Comparison of ENCODE assay signal across 23 mouse cellular contexts in genomic region chr5:42448644-42449043, GRCm38 (mm10).
"Had no signal": no experiment of that assay in that cellular context is flagged by ENCODE, and none has a peak within 500 bp of the region (broad histone marks: within the 10 kb centered on the region; RNA-seq: fewer than 3 reads in every experiment).

No protein-coding gene starts in this region.

- H3K9me3 ChIP-seq: heart, embryonic 10.5 days; heart, embryonic 12.5 days; hindbrain, embryonic 13.5 days; hindbrain, embryonic 15.5 days; kidney, embryonic 15.5 days; limb, embryonic 13.5 days; limb, embryonic 15.5 days had no signal

- H3K27ac ChIP-seq: heart, embryonic 10.5 days; hindbrain, embryonic 13.5 days; hindbrain, embryonic 15.5 days; hindbrain, postnatal 0 days; kidney, embryonic 15.5 days; kidney, postnatal 0 days; limb, embryonic 13.5 days; limb, embryonic 15.5 days had no signal

- H3K9ac ChIP-seq: heart, embryonic 12.5 days; hindbrain, embryonic 13.5 days; hindbrain, embryonic 15.5 days; kidney, embryonic 15.5 days; limb, embryonic 13.5 days; limb, embryonic 15.5 days had no signal

- DNase-seq: gastrocnemius, postnatal 14 days; gastrocnemius, postnatal 36 days; heart, adult 18-20 months; heart, postnatal 10 days; heart, postnatal 36 days; kidney, adult 11 months; kidney, adult 2 months; kidney, adult 9 months; kidney, postnatal 14 days; kidney, postnatal 36 days; layer of hippocampus, adult 9-11 months; layer of hippocampus, postnatal 36 days; left cerebral cortex, postnatal 4 days had no signal

- H3K36me3 ChIP-seq: heart, embryonic 10.5 days; heart, embryonic 12.5 days; hindbrain, embryonic 13.5 days; hindbrain, embryonic 15.5 days; kidney, embryonic 15.5 days; limb, embryonic 13.5 days; limb, embryonic 15.5 days had no signal

- H3K4me2 ChIP-seq: heart, embryonic 12.5 days; hindbrain, embryonic 13.5 days; hindbrain, embryonic 15.5 days; kidney, embryonic 15.5 days; limb, embryonic 13.5 days; limb, embryonic 15.5 days had no signal

- H3K27me3 ChIP-seq: heart, embryonic 12.5 days; hindbrain, embryonic 13.5 days; hindbrain, embryonic 15.5 days; kidney, embryonic 15.5 days; limb, embryonic 13.5 days; limb, embryonic 15.5 days had no signal

- ATAC-seq: hindbrain, postnatal 0 days; intestine, embryonic 16.5 days had no signal

- H3K4me3 ChIP-seq: heart, embryonic 10.5 days; heart, embryonic 12.5 days; hindbrain, embryonic 13.5 days; hindbrain, embryonic 15.5 days; kidney, embryonic 15.5 days; limb, embryonic 13.5 days; limb, embryonic 15.5 days had no signal

- H3K4me1 ChIP-seq: heart, embryonic 10.5 days; hindbrain, embryonic 13.5 days; hindbrain, embryonic 15.5 days; kidney, embryonic 15.5 days; limb, embryonic 13.5 days; limb, embryonic 15.5 days had no signal
